Mouse (Mus musculus) cortical plate, adult 2 months (tissue): ENCODE measurements around the gene Xiap.

Experiments used
- CTCF ChIP-seq: fragments of 200-500 bp; IDR thresholded peaks from 2 replicates; pipeline ENCODE4 v1.5.1; 2011; ENCODE audit warnings: mild to moderate bottlenecking, control low read depth, low read length; ENCODE audit not compliant: insufficient read depth; ENCODE audit errors: extremely low read depth
- POLR2A ChIP-seq: fragments of 200-500 bp; IDR thresholded peaks from 2 replicates; pipeline ENCODE4 v1.6.1; 2011; ENCODE audit warnings: mild to moderate bottlenecking, low read length, control low read depth; ENCODE audit not compliant: insufficient read depth; ENCODE audit errors: extremely low read depth

GRCm38 (mm10) chrX:42143991-42144390 is 84.5 kb downstream of the Xiap start:
- no peak for TF ChIP-seq POLR2A
- no peak for TF ChIP-seq CTCF
